Mouse (Mus musculus) intestine, embryonic 16.5 days (tissue): ENCODE measurements around the gene Slc30a1. TPM values are rescaled to one million over a fixed set of nuclear protein-coding genes. Genes with fewer than 3 reads are reported as not detected.

Experiments used
- ATAC-seq: fragments of 200-750 bp; cut with Nextera tagmentation; 2 replicates; pipeline ENCODE4 v1.8.0; 2017; ENCODE audit warnings: moderate TSS enrichment, moderate library complexity
- H3K27ac ChIP-seq: fragments of 300-500 bp; sonication (generic); 2 replicates; pipeline ENCODE4 v1.5.1; 2014; ENCODE audit warnings: mild to moderate bottlenecking, low read length
- H3K27me3 ChIP-seq: fragments of 300-500 bp; sonication (generic); replicated peaks from 2 replicates; pipeline ENCODE4 v1.6.1; 2014; ENCODE audit warnings: low read length, control low read depth, mixed read lengths; ENCODE audit not compliant: control insufficient read depth, insufficient read depth
- H3K36me3 ChIP-seq: fragments of 300-500 bp; sonication (generic); 2 replicates; pipeline ENCODE4 v1.6.1; 2014; ENCODE audit warnings: low read length, control low read depth; ENCODE audit not compliant: control insufficient read depth, insufficient read depth
- H3K4me1 ChIP-seq: fragments of 300-500 bp; sonication (generic); 2 replicates; pipeline ENCODE4 v1.6.1; 2014; ENCODE audit warnings: low read length, control low read depth, mixed read lengths; ENCODE audit not compliant: control insufficient read depth, insufficient read depth
- H3K4me2 ChIP-seq: fragments of 300-500 bp; sonication (generic); 2 replicates; pipeline ENCODE4 v1.6.1; 2014; ENCODE audit warnings: low read depth, low read length, control low read depth
- H3K4me3 ChIP-seq: fragments of 300-500 bp; sonication (generic); 2 replicates; pipeline ENCODE4 v1.5.1; 2014; ENCODE audit warnings: mild to moderate bottlenecking, low read length
- H3K9ac ChIP-seq: fragments of 300-500 bp; sonication (generic); 2 replicates; pipeline ENCODE4 v1.6.1; 2014; ENCODE audit warnings: low read depth, low read length
- H3K9me3 ChIP-seq: fragments of 300-500 bp; sonication (generic); 2 replicates; pipeline ENCODE4 v1.6.1; 2016; ENCODE audit warnings: low read length, control low read depth; ENCODE audit not compliant: control insufficient read depth
- WGBS: fragments of 180-500 bp; shearing (Covaris S2); extraction: QIAGEN DNeasy Blood & Tissue Kit; methylation state at CpG from one replicate; pipeline ENCODE4 v1.1.7; 2014; 5-methylcytosine and 5-hydroxymethylcytosine counted together
- polyA plus RNA-seq: library from polyadenylated mRNA; unstranded; fragments of >200 nt; fragmentation: Nextera tagmentation; extraction: Ambion mirVana; gene quantifications from 2 replicates; pipeline ENCODE4 v1.2.1, GENCODE M21; 2015

Gene Slc30a1
- polyA plus RNA-seq, 1 experiment from 2014 or later, result 1.8 TPM

DNA sequence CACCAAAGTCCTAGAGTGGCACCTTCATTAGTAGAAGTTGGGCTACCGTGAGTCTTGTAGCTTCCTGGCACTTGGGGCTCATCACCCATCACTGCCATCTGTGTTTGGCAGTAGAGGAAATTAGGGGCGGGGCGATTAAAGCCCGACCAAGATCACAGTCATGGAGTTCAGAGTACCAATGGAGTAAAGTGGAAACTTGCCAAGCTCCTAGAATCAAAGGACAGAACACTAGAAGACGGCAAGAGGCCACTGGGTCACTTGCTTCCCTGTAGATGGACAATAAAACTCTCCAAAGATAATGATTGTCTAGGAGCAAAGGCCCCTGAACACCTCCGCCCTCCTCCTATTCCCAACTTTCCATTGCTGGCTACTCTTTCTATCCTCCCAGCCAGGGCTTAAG is 14.7 kb upstream of the Slc30a1 start:
- 63% methylated on average over 6 of the region's 6 CpGs for WGBS
- ATAC-seq, result peak; percentile 67

DNA sequence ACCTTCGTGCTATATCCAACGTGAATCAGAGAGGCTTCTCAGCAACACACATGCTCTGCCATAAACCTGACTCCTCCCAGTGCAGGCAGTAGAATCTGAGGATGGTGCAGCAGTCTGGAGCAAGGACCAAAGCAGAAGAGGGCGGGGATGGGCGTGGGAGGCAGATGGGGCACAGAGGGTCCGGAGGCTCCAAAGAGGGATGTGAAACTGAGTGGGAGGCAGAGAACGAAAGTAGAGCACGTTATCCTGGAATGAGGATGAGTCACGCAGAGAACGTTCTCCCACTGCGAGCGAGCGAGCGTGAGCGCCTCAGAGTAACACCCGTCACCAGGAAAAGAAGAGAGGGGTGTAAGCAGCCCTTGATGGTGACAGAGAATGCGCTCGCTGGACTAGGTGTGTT is 12.2 kb upstream of the Slc30a1 start:
- Histone ChIP-seq H3K4me1 (peaks cover 20% of the 10 kb centered on the region), H3K9ac (no peak overlapping the region), H3K9me3 (no peaks in the 10 kb centered on the region), H3K4me2 (0 out of 2 replicates have a peak overlapping the region, but pooled peaks have one; percentile 10), H3K27ac (no peak overlapping the region), H3K27me3 (no peaks in the 10 kb centered on the region), H3K36me3 (no peaks in the 10 kb centered on the region), H3K4me3 (no peak overlapping the region)
- 60% methylated on average over 17 of the region's 17 CpGs for WGBS
- peak; percentile 55 for ATAC-seq

More for the DNA sequence above, 14.7 kb upstream of the Slc30a1 start:
- no peaks in the 10 kb centered on the region for H3K9me3 ChIP-seq
- H3K9ac ChIP-seq, result no peak overlapping the region
- no peaks in the 10 kb centered on the region for H3K36me3 ChIP-seq
- H3K4me1 ChIP-seq, result peaks cover 10% of the 10 kb centered on the region; the same call in 1 of the 2 replicates
- H3K27me3 ChIP-seq, result no peaks in the 10 kb centered on the region
- H3K4me3 ChIP-seq, result no peak overlapping the region
- no peak overlapping the region for H3K4me2 ChIP-seq
- H3K27ac ChIP-seq, result no peak overlapping the region

DNA sequence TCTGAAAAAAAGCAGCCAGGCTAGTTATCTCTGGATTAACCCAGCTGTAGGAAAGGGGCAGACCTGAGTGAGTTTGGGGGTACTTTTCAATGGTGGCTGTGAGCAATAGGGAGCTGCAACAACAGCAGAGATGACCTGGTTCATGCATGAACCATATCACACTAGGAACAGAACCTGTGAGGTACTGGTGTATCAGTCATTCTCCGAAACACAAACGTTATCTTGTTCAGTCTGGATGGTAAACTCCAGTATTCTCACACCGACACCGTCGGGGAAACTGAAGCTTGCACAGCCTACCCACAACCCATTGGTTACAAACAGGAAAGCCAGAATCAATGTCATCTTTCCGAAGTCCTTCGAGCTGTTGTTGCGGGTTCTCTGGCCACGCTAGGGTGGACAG is 11.7 kb upstream of the Slc30a1 start:
- H3K9ac ChIP-seq, result no peak overlapping the region
- no peak for ATAC-seq
- no peak overlapping the region for H3K4me2 ChIP-seq

DNA sequence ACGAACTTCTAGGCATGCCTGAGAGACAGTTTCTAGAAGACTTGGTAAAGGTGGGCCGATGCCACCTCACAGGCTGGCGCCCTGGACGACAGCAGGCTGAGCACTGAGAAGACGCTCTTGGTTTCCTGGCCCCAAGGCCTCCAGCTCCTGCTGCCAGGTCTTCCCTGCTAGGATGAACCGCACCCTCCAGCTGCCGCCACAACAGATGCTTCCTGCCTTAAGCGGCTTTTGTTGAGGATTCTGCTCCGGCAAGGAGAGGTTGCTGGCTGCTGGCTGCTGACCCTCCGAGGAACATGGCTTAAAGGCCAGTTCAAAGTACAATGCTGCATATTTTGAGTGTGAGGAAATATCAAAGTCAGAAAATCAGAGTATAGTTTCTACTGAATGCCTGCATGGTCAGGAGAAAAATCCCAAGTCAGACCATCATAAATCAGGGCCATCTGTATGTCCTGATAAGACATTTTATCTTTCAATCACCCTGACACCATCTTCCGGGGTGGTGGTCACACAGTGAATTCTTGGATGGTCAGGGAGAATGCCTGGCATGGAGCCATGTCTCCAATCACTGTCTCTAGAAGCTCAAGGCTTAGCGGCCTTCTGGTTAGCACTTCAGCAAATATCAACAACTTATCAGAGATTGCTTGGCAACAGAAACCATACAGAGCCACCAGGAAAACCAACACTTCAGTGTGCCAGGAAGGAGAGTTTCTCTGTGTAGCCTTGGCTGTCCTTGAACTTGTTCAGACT is 9.6 kb upstream of the Slc30a1 start:
- Histone ChIP-seq H3K9ac (no peak overlapping the region), H3K27me3 (no peaks in the 10 kb centered on the region), H3K4me1 (peaks cover 22% of the 10 kb centered on the region), H3K27ac (no peak overlapping the region), H3K4me2 (no peak overlapping the region), H3K36me3 (no peaks in the 10 kb centered on the region), H3K4me3 (no peak overlapping the region), H3K9me3 (no peaks in the 10 kb centered on the region)
- WGBS, result 44% methylated on average over 12 of the region's 12 CpGs
- 0 out of 2 replicates have a peak, but pooled peaks have one; percentile 16 for ATAC-seq

More for the DNA sequence above, 11.7 kb upstream of the Slc30a1 start:
- Histone ChIP-seq H3K4me3 (no peak overlapping the region), H3K9me3 (no peaks in the 10 kb centered on the region), H3K27ac (no peak overlapping the region), H3K4me1 (peaks cover 20% of the 10 kb centered on the region), H3K27me3 (no peaks in the 10 kb centered on the region), H3K36me3 (no peaks in the 10 kb centered on the region)
- WGBS, result 85% methylated on average over 9 of the region's 9 CpGs

DNA sequence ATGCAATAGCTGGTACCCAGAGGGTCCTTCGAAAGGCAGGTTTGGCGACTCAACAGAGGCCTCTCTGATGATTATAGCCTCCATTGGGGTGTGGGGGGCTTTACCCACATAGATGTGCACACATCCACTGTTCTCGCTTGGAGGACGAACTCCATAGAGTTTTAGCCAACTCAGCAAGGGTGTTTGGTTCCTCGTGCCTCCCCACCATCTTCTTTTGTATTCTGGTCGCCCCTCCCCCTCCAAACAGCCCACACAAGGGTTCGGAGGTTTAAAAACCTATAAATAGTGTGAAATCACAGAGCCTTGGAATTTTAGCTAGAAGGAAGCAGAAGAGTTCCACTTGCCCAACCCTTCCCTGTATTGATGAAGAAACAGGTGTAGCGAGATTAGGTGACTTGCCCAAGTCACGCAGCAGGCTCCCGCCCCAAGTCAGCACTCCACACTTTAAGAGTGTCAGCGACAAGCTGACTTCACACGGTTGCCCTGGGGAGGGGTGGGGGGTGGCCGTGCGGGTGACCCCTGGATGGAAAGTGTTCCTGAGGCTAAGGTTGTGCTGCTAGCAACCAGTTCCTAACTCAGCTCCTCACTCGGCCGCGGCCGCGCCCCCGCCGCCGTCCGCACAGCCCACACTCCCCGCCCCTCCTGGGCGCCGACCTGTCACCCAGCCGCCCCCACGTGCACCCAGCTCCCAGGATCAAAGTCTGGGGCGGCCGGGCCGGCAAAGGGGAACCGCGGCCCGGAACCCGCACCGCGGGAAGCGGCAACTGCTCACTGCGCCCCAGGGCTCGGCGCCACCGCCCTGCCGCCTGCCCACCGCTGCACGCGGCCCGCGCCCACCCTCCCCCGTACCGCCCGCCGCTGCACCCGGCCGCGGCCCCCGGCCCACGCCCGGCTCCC is 682 bp upstream of the Slc30a1 start:
- H3K4me3 ChIP-seq, result peak overlapping the region; percentile 94
- ATAC-seq, result peak; percentile 87
- WGBS, result 5% methylated on average over 46 of the region's 58 CpGs

DNA sequence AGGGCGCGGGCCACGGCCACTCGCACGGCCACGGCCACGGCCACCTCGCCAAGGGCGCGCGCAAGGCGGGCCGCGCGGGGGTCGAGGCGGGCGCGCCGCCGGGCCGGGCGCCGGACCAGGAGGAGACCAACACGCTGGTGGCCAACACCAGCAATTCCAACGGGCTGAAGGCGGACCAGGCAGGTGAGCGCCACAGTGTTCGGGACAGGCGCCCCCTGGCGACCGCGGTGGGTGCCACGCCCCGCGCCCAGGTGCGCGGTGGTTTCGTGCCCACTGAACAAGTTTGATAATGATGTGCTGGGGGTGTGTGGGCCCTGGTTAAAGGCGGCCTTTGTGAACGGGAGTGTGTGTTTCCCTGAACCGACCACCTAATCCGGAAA is 854 bp downstream of the Slc30a1 start:
- Histone ChIP-seq H3K27ac (peak overlapping the region; percentile 96), H3K9me3 (no peaks in the 10 kb centered on the region), H3K4me3 (peak overlapping the region; percentile 94), H3K36me3 (0 out of 2 replicates have a peak, but pooled peaks cover 7% of the 10 kb centered on the region), H3K4me2 (peak overlapping the region; percentile 88), H3K9ac (peak overlapping the region; percentile 93), H3K27me3 (no peaks in the 10 kb centered on the region), H3K4me1 (peaks cover 37% of the 10 kb centered on the region)
- peak; percentile 52 for ATAC-seq
- WGBS, result under 1% methylated on average over 43 of the region's 43 CpGs

More for the DNA sequence above, 682 bp upstream of the Slc30a1 start:
- peak overlapping the region; percentile 80 for H3K9ac ChIP-seq
- no peaks in the 10 kb centered on the region for H3K9me3 ChIP-seq
- peak overlapping the region; percentile 70 for H3K27ac ChIP-seq
- no peaks in the 10 kb centered on the region for H3K27me3 ChIP-seq
- peaks cover 29% of the 10 kb centered on the region for H3K4me1 ChIP-seq
- 0 out of 2 replicates have a peak, but pooled peaks cover 7% of the 10 kb centered on the region for H3K36me3 ChIP-seq
- H3K4me2 ChIP-seq, result peak overlapping the region; percentile 88

DNA sequence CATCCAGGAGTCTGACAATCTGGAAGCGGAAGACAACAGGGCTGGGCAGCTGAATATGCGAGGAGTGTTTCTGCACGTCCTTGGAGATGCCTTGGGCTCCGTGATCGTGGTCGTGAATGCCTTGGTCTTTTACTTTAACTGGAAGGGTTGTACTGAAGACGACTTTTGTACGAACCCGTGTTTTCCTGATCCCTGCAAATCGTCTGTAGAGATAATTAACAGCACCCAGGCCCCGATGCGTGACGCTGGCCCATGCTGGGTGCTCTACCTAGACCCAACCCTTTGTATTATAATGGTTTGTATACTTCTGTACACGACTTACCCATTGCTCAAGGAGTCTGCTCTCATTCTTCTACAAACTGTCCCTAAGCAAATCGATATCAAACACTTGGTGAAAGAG is 2.3 kb downstream of the Slc30a1 start:
- no peak for ATAC-seq
- WGBS, result 84% methylated on average over 15 of the region's 15 CpGs
- H3K4me1 ChIP-seq, result peaks cover 39% of the 10 kb centered on the region
- H3K27me3 ChIP-seq, result no peaks in the 10 kb centered on the region
- H3K4me2 ChIP-seq, result peak overlapping the region; percentile 88
- no peak overlapping the region for H3K27ac ChIP-seq
- H3K9me3 ChIP-seq, result no peaks in the 10 kb centered on the region
- no peak overlapping the region; the same call in 1 of the 2 replicates for H3K9ac ChIP-seq
- H3K4me3 ChIP-seq, result peak overlapping the region; percentile 94
- 0 out of 2 replicates have a peak, but pooled peaks cover 7% of the 10 kb centered on the region for H3K36me3 ChIP-seq

DNA sequence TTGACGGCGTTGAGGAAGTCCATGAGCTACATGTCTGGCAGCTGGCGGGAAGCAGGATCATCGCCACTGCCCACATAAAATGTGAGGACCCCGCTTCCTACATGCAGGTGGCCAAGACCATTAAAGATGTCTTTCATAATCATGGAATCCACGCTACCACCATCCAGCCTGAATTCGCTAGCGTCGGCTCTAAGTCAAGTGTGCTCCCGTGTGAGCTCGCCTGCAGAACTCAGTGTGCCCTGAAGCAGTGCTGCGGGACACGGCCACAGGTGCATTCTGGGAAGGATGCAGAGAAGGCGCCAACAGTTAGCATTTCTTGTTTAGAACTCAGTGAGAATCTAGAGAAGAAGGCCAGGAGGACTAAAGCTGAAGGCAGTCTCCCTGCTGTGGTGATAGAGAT is 2.7 kb downstream of the Slc30a1 start:
- Histone ChIP-seq H3K27me3 (no peaks in the 10 kb centered on the region), H3K9me3 (no peaks in the 10 kb centered on the region), H3K4me3 (peak overlapping the region; percentile 10; the same call in 1 of the 2 replicates), H3K4me2 (peak overlapping the region; percentile 88), H3K4me1 (peaks cover 41% of the 10 kb centered on the region), H3K9ac (no peak overlapping the region), H3K27ac (no peak overlapping the region), H3K36me3 (0 out of 2 replicates have a peak, but pooled peaks cover 7% of the 10 kb centered on the region)
- WGBS, result 91% methylated on average over 14 of the region's 14 CpGs
- ATAC-seq, result no peak

DNA sequence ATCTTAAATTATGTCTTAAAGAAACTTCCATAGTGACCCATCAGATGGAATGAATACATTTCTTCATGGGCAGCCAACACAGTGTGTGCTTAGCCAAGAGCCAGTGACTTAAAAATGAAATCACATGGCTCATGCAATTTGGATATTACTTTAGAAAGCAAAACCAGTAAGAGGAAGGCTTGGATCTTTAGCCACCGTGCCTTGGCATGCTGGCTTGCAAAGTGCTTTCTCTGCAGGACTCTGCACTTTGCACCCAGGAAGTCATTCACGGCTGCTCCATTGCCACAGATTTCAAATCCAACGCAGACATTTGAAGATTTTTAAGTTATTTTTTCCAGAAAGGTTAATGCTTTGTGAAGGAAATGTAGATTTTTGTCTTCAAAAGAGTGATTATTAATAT is 4.1 kb downstream of the Slc30a1 start:
- 54% methylated on average over 3 of the region's 3 CpGs for WGBS
- H3K9me3 ChIP-seq, result no peaks in the 10 kb centered on the region
- H3K27ac ChIP-seq, result no peak overlapping the region
- H3K36me3 ChIP-seq, result 0 out of 2 replicates have a peak, but pooled peaks cover 7% of the 10 kb centered on the region
- H3K9ac ChIP-seq, result no peak overlapping the region
- H3K4me1 ChIP-seq, result peaks cover 39% of the 10 kb centered on the region
- peak overlapping the region; percentile 0; the same call in 1 of the 2 replicates for H3K4me3 ChIP-seq
- no peaks in the 10 kb centered on the region for H3K27me3 ChIP-seq
- 0 out of 2 replicates have a peak overlapping the region, but pooled peaks have one; percentile 43 for H3K4me2 ChIP-seq
- no peak for ATAC-seq
